Mouse (Mus musculus) small intestine, adult 2 months (tissue): ENCODE data around the gene Ehf. TPM values are rescaled to one million over a fixed set of nuclear protein-coding genes. Genes with fewer than 3 reads are reported as not detected.
A peak's percentile ranks its signal among the peaks of the same experiment; 100 is the strongest.

Experiments
- H3K27ac ChIP-seq: fragments of 200-500 bp; 2 replicates; pipeline ENCODE4 v1.5.1; 2012; ENCODE audit warnings: low read depth, low read length, control low read depth, inconsistent platforms; ENCODE audit not compliant: insufficient read depth
- H3K27me3 ChIP-seq: fragments of 200-500 bp; 2 replicates; pipeline ENCODE4 v1.6.1; 2012; ENCODE audit warnings: mild to moderate bottlenecking, moderate library complexity, low read length, inconsistent platforms; ENCODE audit not compliant: control insufficient read depth, insufficient read depth
- H3K36me3 ChIP-seq: fragments of 200-500 bp; 2 replicates; pipeline ENCODE4 v1.6.1; 2012; ENCODE audit warnings: mild to moderate bottlenecking, low read length, control low read depth, inconsistent platforms; ENCODE audit not compliant: control insufficient read depth, insufficient read depth
- H3K4me1 ChIP-seq: fragments of 200-500 bp; 2 replicates; pipeline ENCODE4 v1.6.1; 2012; ENCODE audit warnings: low read length, inconsistent platforms, mixed read lengths; ENCODE audit not compliant: control insufficient read depth, insufficient read depth, insufficient read length
- H3K4me3 ChIP-seq: fragments of 200-500 bp; 2 replicates; pipeline ENCODE4 v1.5.1; 2012; ENCODE audit warnings: low read depth, mild to moderate bottlenecking, control low read depth, inconsistent platforms, low read length, moderate library complexity
- CTCF ChIP-seq: fragments of 200-500 bp; IDR thresholded peaks from 2 replicates; pipeline ENCODE4 v1.5.1; 2012; ENCODE audit warnings: low read depth, mild to moderate bottlenecking, control low read depth, inconsistent platforms, low read length, moderate library complexity, mixed read lengths; ENCODE audit not compliant: insufficient replicate concordance, insufficient read length; ENCODE audit errors: extremely low read depth
- POLR2A ChIP-seq: fragments of 200-500 bp; IDR thresholded peaks from 2 replicates; pipeline ENCODE4 v1.6.1; 2012; ENCODE audit warnings: low read depth, mild to moderate bottlenecking, control low read depth, inconsistent platforms, low read length, moderate library complexity
- WGBS: fragments of 180-500 bp; shearing (Covaris S2); methylation state at CpG from one replicate; pipeline ENCODE4 v1.1.7; 2018; 5-methylcytosine and 5-hydroxymethylcytosine counted together
- polyA plus RNA-seq: library from polyadenylated mRNA; depleted of rRNA; stranded (reverse); fragments of >200 nt; gene quantifications from 2 replicates; pipeline ENCODE4 v1.2.3, GENCODE M21; 2012

Gene Ehf
- polyA plus RNA-seq, 1 experiment = 34.2 TPM

DNA sequence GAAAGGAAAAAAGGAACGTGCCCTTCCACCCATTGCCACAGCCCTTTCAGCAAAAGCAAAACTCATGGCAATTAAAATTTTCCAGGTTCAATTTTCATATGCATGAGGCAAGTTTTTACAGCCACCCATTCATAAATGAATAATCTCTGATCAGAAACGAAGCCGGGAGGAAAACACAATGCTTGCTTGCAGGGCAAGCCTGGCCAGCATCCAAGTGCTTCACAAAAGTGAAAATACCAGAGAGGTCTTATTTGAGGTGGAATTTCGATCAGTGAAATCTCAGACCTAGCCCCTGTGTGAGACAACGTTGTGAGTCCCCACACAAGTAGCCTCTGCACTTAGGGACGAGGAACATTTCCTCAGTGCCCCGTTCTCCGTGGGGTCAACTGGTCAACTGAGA lies 19.3 kb downstream of the Ehf start:
- H3K27ac ChIP-seq = peak overlapping the region; percentile 94
- H3K27me3 ChIP-seq = no peaks in the 10 kb centered on the region
- peak overlapping the region; percentile 27 for H3K4me3 ChIP-seq
- 19% methylated on average over 8 of the region's 8 CpGs for WGBS
- TF ChIP-seq POLR2A (no peak), CTCF (no peak)
- peaks cover 20% of the 10 kb centered on the region for H3K4me1 ChIP-seq
- no peaks in the 10 kb centered on the region; the same call in 1 of the 2 replicates for H3K36me3 ChIP-seq

DNA sequence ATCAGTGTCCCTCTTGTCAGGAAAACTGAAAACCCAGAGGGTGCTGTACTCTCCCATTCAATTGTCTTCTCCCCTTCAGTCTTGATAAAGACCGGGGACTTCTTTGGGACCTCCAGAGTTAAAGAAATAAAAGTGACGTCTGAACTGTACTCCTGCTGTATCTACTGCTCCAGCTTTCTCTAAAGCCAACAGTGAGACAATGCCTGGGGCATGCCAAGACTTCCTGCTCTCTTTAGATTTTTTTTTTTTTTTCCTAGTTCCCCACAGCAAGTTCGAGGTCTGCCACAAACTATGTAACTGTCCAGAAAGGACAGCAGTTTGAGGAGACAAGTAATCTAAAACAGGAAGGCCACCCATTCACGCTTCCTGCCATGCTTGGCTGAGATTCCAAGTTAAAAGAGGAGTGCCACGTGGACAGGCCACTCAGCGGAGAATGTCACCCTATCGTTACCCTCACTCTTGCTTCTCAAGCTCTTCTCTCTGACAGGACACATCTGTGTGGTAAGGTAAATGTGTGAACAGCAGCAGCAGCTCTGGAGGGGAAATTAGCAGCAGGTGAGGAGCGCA lies 20.8 kb downstream of the Ehf start:
- no peaks in the 10 kb centered on the region for H3K27me3 ChIP-seq
- H3K36me3 ChIP-seq = peaks cover 5% of the 10 kb centered on the region; the same call in 1 of the 2 replicates
- 11% methylated on average over 8 of the region's 8 CpGs for WGBS
- no peak for TF ChIP-seq POLR2A
- TF ChIP-seq CTCF = no peak
- H3K4me3 ChIP-seq = peak overlapping the region; percentile 24
- H3K27ac ChIP-seq = peak overlapping the region; percentile 52
- peaks cover 20% of the 10 kb centered on the region for H3K4me1 ChIP-seq

DNA sequence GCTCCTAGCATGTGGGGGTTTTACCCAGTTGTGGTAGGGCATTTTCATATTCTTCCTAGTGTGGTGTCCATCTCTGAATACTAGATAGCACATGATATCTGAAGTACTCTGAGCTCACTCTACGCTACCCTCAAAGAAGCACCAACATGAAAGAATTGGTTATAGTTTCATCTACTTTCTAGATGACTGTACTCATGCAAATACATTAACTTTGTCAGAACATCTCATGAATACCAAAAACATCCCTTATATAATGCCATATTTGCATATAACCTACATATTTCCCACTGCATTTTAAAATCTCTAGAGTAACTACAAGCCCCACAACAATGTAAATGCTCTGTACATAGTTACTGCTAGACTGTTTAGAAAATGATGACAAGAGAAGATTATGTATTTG lies 23.2 kb downstream of the Ehf start:
- WGBS = 80% methylated on average over 1 of the region's 1 CpGs
- no peak for TF ChIP-seq CTCF
- no peak for TF ChIP-seq POLR2A
- H3K27me3 ChIP-seq = no peaks in the 10 kb centered on the region
- H3K4me3 ChIP-seq = no peak overlapping the region
- H3K27ac ChIP-seq = no peak overlapping the region
- H3K36me3 ChIP-seq = peaks cover 16% of the 10 kb centered on the region
- H3K4me1 ChIP-seq = peaks cover 16% of the 10 kb centered on the region

DNA sequence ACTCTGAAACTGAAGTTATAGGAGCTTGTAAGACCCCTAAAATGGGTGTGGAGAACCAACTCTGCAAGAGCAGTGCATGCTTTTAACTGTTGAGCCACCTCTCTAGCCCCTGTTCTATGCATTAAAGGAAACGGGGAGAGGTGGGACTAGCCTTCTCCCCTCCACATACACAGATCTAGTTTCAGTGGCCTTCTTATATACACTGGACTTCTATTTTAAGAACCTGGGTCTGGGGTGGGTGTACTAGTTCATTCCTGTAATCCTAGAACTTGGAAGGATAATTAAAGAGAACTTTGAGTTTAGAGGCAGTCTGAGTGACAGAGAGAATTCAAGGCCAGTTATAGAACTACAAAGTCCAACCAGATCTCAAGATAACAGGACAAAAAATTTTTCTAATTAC lies 24.6 kb downstream of the Ehf start:
- no peak overlapping the region for H3K27ac ChIP-seq
- H3K4me3 ChIP-seq = no peak overlapping the region
- H3K27me3 ChIP-seq = no peaks in the 10 kb centered on the region
- TF ChIP-seq POLR2A (no peak), CTCF (no peak)
- H3K4me1 ChIP-seq = peaks cover 9% of the 10 kb centered on the region
- WGBS = 59% methylated on average over 1 of the region's 1 CpGs
- peaks cover 20% of the 10 kb centered on the region for H3K36me3 ChIP-seq

DNA sequence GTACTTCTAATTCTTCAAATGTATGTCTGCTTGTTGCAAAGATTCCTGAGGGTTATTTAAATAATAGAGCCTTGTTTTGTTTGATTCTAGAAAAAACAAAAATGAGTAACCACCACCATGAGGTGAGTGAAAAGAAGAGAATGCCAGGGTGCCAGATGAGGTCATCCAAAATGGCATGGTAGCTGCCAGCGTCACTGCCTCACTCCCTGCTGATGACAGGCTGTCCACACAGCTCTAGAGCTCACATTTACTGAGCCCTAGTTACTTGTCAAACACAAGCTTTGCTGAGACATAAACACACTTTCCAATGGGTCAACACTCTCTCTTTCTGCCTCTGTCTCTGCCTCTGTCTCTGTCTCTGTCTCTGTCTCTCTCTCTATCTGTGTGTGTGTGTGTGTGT lies 25.3 kb downstream of the Ehf start:
- no peak overlapping the region for H3K4me3 ChIP-seq
- 60% methylated on average over 1 of the region's 1 CpGs for WGBS
- peaks cover 7% of the 10 kb centered on the region for H3K4me1 ChIP-seq
- H3K27me3 ChIP-seq = no peaks in the 10 kb centered on the region
- TF ChIP-seq POLR2A = no peak
- no peak for TF ChIP-seq CTCF
- no peak overlapping the region for H3K27ac ChIP-seq
- peaks cover 25% of the 10 kb centered on the region for H3K36me3 ChIP-seq

DNA sequence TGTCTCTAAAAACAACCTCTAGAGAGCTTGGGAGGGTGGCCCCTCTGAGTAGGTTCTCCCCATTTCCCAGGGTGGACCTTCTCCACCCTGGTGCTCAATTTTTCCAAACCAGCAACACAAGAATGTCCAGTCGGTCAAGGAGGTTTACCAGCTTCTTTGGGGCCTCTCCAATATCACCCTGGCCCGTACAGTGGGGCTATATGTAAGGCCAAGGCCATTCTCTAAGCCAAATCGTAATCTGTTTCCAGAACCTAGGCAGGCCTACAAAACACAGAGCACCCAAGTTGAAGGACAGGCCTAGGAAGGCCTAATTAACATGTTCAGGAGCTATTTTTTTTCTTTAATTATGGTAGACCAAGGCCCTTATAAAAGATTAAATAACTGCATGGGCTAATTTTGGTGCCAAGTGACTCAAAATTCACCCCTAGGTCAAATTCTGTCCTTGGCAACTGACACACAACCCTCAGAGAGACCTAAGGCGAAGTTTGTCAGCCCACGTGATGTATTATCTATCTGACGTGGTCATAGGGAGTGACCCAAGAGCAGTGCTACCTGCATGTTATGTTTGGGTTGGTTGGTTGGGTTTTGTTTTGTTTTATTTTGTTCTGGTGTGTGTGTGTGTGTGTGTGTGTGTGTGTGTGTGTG lies 27.6 kb downstream of the Ehf start:
- Histone ChIP-seq H3K4me1 (no peaks in the 10 kb centered on the region; the same call in 1 of the 2 replicates), H3K27me3 (no peaks in the 10 kb centered on the region), H3K27ac (no peak overlapping the region), H3K36me3 (peaks cover 40% of the 10 kb centered on the region), H3K4me3 (no peak overlapping the region)
- 84% methylated on average over 6 of the region's 6 CpGs for WGBS
- TF ChIP-seq POLR2A = no peak
- TF ChIP-seq CTCF = no peak

DNA sequence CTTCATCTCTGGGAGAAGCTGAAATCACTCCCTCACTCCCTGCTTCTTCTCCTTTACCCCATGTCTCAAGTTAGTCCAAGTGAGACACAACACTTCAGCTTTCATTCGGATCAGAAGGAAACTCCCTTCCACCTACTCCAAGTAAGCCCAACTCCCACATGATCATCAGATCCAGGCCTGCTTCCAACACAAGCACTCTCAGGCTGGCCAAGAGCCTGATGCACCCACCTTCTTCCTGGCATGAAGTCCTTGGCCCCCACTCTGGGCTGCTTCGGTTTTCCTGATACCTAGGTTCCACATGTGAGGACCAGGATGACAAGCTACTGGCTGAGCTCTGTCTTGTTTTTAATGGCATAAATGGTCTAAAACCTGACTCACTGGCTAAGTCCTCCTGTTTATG lies 28.3 kb downstream of the Ehf start:
- no peaks in the 10 kb centered on the region for H3K4me1 ChIP-seq
- TF ChIP-seq CTCF = no peak
- no peak for TF ChIP-seq POLR2A
- no peak overlapping the region for H3K4me3 ChIP-seq
- no peak overlapping the region for H3K27ac ChIP-seq
- WGBS = 68% methylated on average over 2 of the region's 2 CpGs
- no peaks in the 10 kb centered on the region for H3K27me3 ChIP-seq
- peaks cover 43% of the 10 kb centered on the region for H3K36me3 ChIP-seq
